Comparison of ENCODE assay signal across 8 mouse cellular contexts in genomic region chr15:94590083-94590482, GRCm38 (mm10). TPM values are rescaled to one million over a fixed set of nuclear protein-coding genes. Genes with fewer than 3 reads are reported as not detected.
DNase-seq lines count a peak whose midpoint lies in the region; ATAC-seq and TF ChIP-seq lines count a peak whose summit lies in the region.

No protein-coding gene starts in this region.

- no peak for TF ChIP-seq EP300 in ES-Bruce4 (IDR thresholded peaks at IDR 0.05; ENCODE audit: insufficient read depth, low read depth, low read length)

- no peak overlapping the region for H3K27ac ChIP-seq in heart, embryonic 13.5 days (replicated peaks)
- H3K27ac ChIP-seq in ES-Bruce4 (ENCODE audit: insufficient read depth, low read length): no peak overlapping the region
- peak overlapping the region; percentile 59 for H3K27ac ChIP-seq in forebrain, postnatal 0 days (ENCODE audit: low read depth, low read length)
- H3K27ac ChIP-seq in macrophage: peak overlapping the region; percentile 89

- H3K9ac ChIP-seq in heart, embryonic 13.5 days: peak overlapping the region; percentile 94
- H3K9ac ChIP-seq in ES-Bruce4 (ENCODE audit: low read depth, poor library complexity, severe bottlenecking): peak overlapping the region; percentile 27; the same call in 1 of the 2 replicates
- peak overlapping the region; percentile 75 for H3K9ac ChIP-seq in forebrain, postnatal 0 days

- no peaks in the 10 kb centered on the region for H3K27me3 ChIP-seq in heart, embryonic 13.5 days (replicated peaks)
- H3K27me3 ChIP-seq in ES-Bruce4 (ENCODE audit: control insufficient read depth, insufficient read depth, low read length, poor library complexity, severe bottlenecking): no peaks in the 10 kb centered on the region
- no peaks in the 10 kb centered on the region; the same call in 1 of the 2 replicates for H3K27me3 ChIP-seq in forebrain, postnatal 0 days (ENCODE audit: insufficient read depth, low read length)

- peak overlapping the region; percentile 83 for H3K4me2 ChIP-seq in heart, embryonic 13.5 days
- peak overlapping the region; percentile 54 for H3K4me2 ChIP-seq in forebrain, postnatal 0 days (ENCODE audit: low read depth)

- no peak for DNase-seq in heart, adult 11 months
- no peak for DNase-seq in forebrain, postnatal 0 days
- no peak for DNase-seq in ovary, adult 18-20 months (ENCODE audit: low spot score)
- no peak for DNase-seq in frontal cortex, adult 2 months (ENCODE audit: extremely low spot score in 1 of 2, low spot score in 1 of 2)
- no peak for DNase-seq in retina, embryonic 14.5 days (ENCODE audit: low spot score)

- H3K4me3 ChIP-seq in heart, embryonic 13.5 days: peak overlapping the region; percentile 99
- H3K4me3 ChIP-seq in ES-Bruce4 (ENCODE audit: low read depth, low read length) (no peak overlapping the region), macrophage (ENCODE audit: inconsistent target) (no peak overlapping the region)
- peak overlapping the region; percentile 95 for H3K4me3 ChIP-seq in forebrain, postnatal 0 days (ENCODE audit: low read depth, low read length)

- no peaks in the 10 kb centered on the region for H3K9me3 ChIP-seq in heart, embryonic 13.5 days
- H3K9me3 ChIP-seq in ES-Bruce4 (replicated peaks; ENCODE audit: control insufficient read depth, insufficient read depth, low read length, poor library complexity, severe bottlenecking): no peaks in the 10 kb centered on the region
- no peaks in the 10 kb centered on the region for H3K9me3 ChIP-seq in forebrain, postnatal 0 days (ENCODE audit: low read length)

- TF ChIP-seq CTCF in ES-Bruce4 (IDR thresholded peaks at IDR 0.05; ENCODE audit: low read depth, low read length): no peak
- TF ChIP-seq CTCF in forebrain, postnatal 0 days (IDR thresholded peaks at IDR 0.05; ENCODE audit: low read depth): no peak

- H3K4me1 ChIP-seq in heart, embryonic 13.5 days: peaks cover 16% of the 10 kb centered on the region
- no peaks in the 10 kb centered on the region for H3K4me1 ChIP-seq in ES-Bruce4 (ENCODE audit: control insufficient read depth, insufficient read depth, low read length)
- H3K4me1 ChIP-seq in forebrain, postnatal 0 days (ENCODE audit: insufficient read depth): no peaks in the 10 kb centered on the region

- 12% methylated on average over 8 of the region's 8 CpGs for WGBS in heart, embryonic 13.5 days
- WGBS in forebrain, postnatal 0 days: 9% methylated on average over 8 of the region's 8 CpGs
- WGBS in macrophage (ENCODE audit: missing documents): 21% methylated on average over 8 of the region's 8 CpGs

- H3K36me3 ChIP-seq in heart, embryonic 13.5 days: peaks cover 18% of the 10 kb centered on the region
- peaks cover 13% of the 10 kb centered on the region for H3K36me3 ChIP-seq in ES-Bruce4 (ENCODE audit: control insufficient read depth, insufficient read depth, low read length, poor library complexity, severe bottlenecking)
- H3K36me3 ChIP-seq in forebrain, postnatal 0 days (ENCODE audit: insufficient read depth): 0 out of 2 replicates have a peak, but pooled peaks cover 4% of the 10 kb centered on the region
- peaks cover 13% of the 10 kb centered on the region for H3K36me3 ChIP-seq in macrophage (ENCODE audit: inconsistent target)

- TF ChIP-seq POLR2A in ES-Bruce4 (IDR thresholded peaks at IDR 0.05; ENCODE audit: insufficient read depth, low read length): peak; percentile 34

- H3K79me2 ChIP-seq in macrophage (ENCODE audit: inconsistent target): peaks cover 44% of the 10 kb centered on the region

- no peak for ATAC-seq in heart, embryonic 13.5 days (ENCODE audit: extremely low read depth, insufficient number of reproducible peaks, low FRiP score, low TSS enrichment)
- ATAC-seq in forebrain, postnatal 0 days: peak; percentile 4

RNA-seq across cellular contexts. Expression of gene Twf1, which starts 0.4 kb away (rescaled TPM):
- polyA plus RNA-seq in heart, embryonic 13.5 days (2015; fragmentation: Nextera tagmentation; extraction: Ambion mirVana): 44.3 and 47.6 TPM in 2 replicates
- polyA plus RNA-seq in ES-Bruce4 (2011; ENCODE audit: insufficient read depth, insufficient read length, low read depth, missing spikeins): 92.3 and 94.9 TPM in 2 replicates
- 47.9 and 50.0 TPM in 2 replicates for total RNA-seq in forebrain, postnatal 0 days (2014; rRNA removed)
- polyA plus RNA-seq in forebrain, postnatal 0 days (2015; fragmentation: Nextera tagmentation; extraction: Ambion mirVana): 64.4 and 74.9 TPM in 2 replicates
- total RNA-seq in macrophage (2018; cell fraction: chromatin; rRNA removed): 100 to 1,000 TPM in 4 of 26 experiments, 10 to 100 TPM in 22; 33.8 to 119 (median 65.8) TPM
- 100 to 1,000 TPM in 25 of 26 experiments, 10 to 100 TPM in 1; 90.7 to 144 (median 112) TPM for total RNA-seq in macrophage (2018; cell fraction: cytosol; rRNA removed)
- total RNA-seq in macrophage (2018; cell fraction: nucleus; rRNA removed): 100 to 1,000 TPM in 3 of 26 experiments, 10 to 100 TPM in 23; 44.4 to 116 (median 69.3) TPM
- 87.3 to 136 TPM (median 113 TPM) in 3 replicates for polyA plus RNA-seq in macrophage (2018)
- 49.6 and 58.2 TPM in 2 replicates for polyA plus RNA-seq in frontal cortex, adult 2 months (2012; rRNA removed)

RNA-seq across cellular contexts. Expression of gene Tmem117, which starts 38.9 kb away (rescaled TPM):
- 1.2 and 1.3 TPM in 2 replicates for polyA plus RNA-seq in heart, embryonic 13.5 days (2015; fragmentation: Nextera tagmentation; extraction: Ambion mirVana)
- polyA plus RNA-seq in ES-Bruce4 (2011; ENCODE audit: insufficient read depth, insufficient read length, low read depth, missing spikeins) (0.49 and 1.2 TPM in 2 replicates), macrophage (2018) (0.11 TPM in 1 of 3 replicates, not detected in the others)
- 13.8 and 15.2 TPM in 2 replicates for total RNA-seq in forebrain, postnatal 0 days (2014; rRNA removed)
- 7.6 and 11.6 TPM in 2 replicates for polyA plus RNA-seq in forebrain, postnatal 0 days (2015; fragmentation: Nextera tagmentation; extraction: Ambion mirVana)
- under 1 TPM in 11 of 26 experiments, not detected in 15; 0.25 to 0.70 (median 0.40) TPM for total RNA-seq in macrophage (2018; cell fraction: chromatin; rRNA removed)
- total RNA-seq in macrophage (2018; cell fraction: cytosol; rRNA removed): under 1 TPM in 10 of 26 experiments, not detected in 16; 0.03 to 0.11 (median 0.07) TPM
- under 1 TPM in 10 of 26 experiments, not detected in 16; 0.17 to 0.31 (median 0.25) TPM for total RNA-seq in macrophage (2018; cell fraction: nucleus; rRNA removed)
- polyA plus RNA-seq in frontal cortex, adult 2 months (2012; rRNA removed): 6.1 and 6.4 TPM in 2 replicates

RNA-seq across cellular contexts. Expression of gene Irak4, which starts 46.6 kb away (rescaled TPM):
- polyA plus RNA-seq in heart, embryonic 13.5 days (2015; fragmentation: Nextera tagmentation; extraction: Ambion mirVana): 3.8 and 4.3 TPM in 2 replicates
- polyA plus RNA-seq in ES-Bruce4 (2011; ENCODE audit: insufficient read depth, insufficient read length, low read depth, missing spikeins) (1.8 and 2.4 TPM in 2 replicates), macrophage (2018) (25.8 to 43.3 TPM (median 32.9 TPM) in 3 replicates)
- total RNA-seq in forebrain, postnatal 0 days (2014; rRNA removed): 0.92 and 2.3 TPM in 2 replicates
- 0.93 and 1.7 TPM in 2 replicates for polyA plus RNA-seq in forebrain, postnatal 0 days (2015; fragmentation: Nextera tagmentation; extraction: Ambion mirVana)
- 10 to 100 TPM in 25 of 26 experiments, 1 to 10 TPM in 1; 9.8 to 52.8 (median 36.1) TPM for total RNA-seq in macrophage (2018; cell fraction: chromatin; rRNA removed)
- total RNA-seq in macrophage (2018; cell fraction: cytosol; rRNA removed): 10 to 100 TPM; 22.3 to 43.0 (median 31.8) TPM
- 10 to 100 TPM; 11.3 to 48.1 (median 29.1) TPM for total RNA-seq in macrophage (2018; cell fraction: nucleus; rRNA removed)
- 2.1 and 2.6 TPM in 2 replicates for polyA plus RNA-seq in frontal cortex, adult 2 months (2012; rRNA removed)

RNA-seq across cellular contexts. Expression of gene Pus7l, which starts 46.7 kb away (rescaled TPM):
- polyA plus RNA-seq in heart, embryonic 13.5 days (2015; fragmentation: Nextera tagmentation; extraction: Ambion mirVana): 4.0 and 4.6 TPM in 2 replicates
- polyA plus RNA-seq in ES-Bruce4 (2011; ENCODE audit: insufficient read depth, insufficient read length, low read depth, missing spikeins): 4.5 and 7.3 TPM in 2 replicates
- total RNA-seq in forebrain, postnatal 0 days (2014; rRNA removed): 5.6 and 6.3 TPM in 2 replicates
- 4.9 and 5.0 TPM in 2 replicates for polyA plus RNA-seq in forebrain, postnatal 0 days (2015; fragmentation: Nextera tagmentation; extraction: Ambion mirVana)
- total RNA-seq in macrophage (2018; cell fraction: chromatin; rRNA removed): 1 to 10 TPM; 1.3 to 8.9 (median 5.4) TPM
- total RNA-seq in macrophage (2018; cell fraction: cytosol; rRNA removed): 1 to 10 TPM in 24 of 26 experiments, under 1 TPM in 2; 0.57 to 3.4 (median 2.2) TPM
- total RNA-seq in macrophage (2018; cell fraction: nucleus; rRNA removed): 10 to 100 TPM in 2 of 26 experiments, 1 to 10 TPM in 23, under 1 TPM in 1; 0.92 to 10.7 (median 4.9) TPM
- 2.7 to 4.6 TPM (median 3.0 TPM) in 3 replicates for polyA plus RNA-seq in macrophage (2018)
- polyA plus RNA-seq in frontal cortex, adult 2 months (2012; rRNA removed): 3.5 and 3.9 TPM in 2 replicates

Comparison
In these comparisons a context has a peak if more than half of its experiments do, and no peak if none do; other contexts are left out.
1. H3K27ac ChIP-seq: peak in forebrain, postnatal 0 days (single experiment) and macrophage (single experiment); none in heart, embryonic 13.5 days (single experiment) and ES-Bruce4 (single experiment).
2. H3K4me3 ChIP-seq: peak in heart, embryonic 13.5 days (single experiment) and forebrain, postnatal 0 days (single experiment); none in ES-Bruce4 (single experiment) and macrophage (single experiment).
3. H3K9ac ChIP-seq: peak in every context shown above with its lines; median percentile 94 in heart, embryonic 13.5 days; 75 in forebrain, postnatal 0 days; 27 in ES-Bruce4.